Mouse (Mus musculus): ENCODE measurements around the gene Lbx1.
A peak's percentile ranks its signal among the peaks of the same experiment; 100 is the strongest.

Lbx1 gene

GRCm38 (mm10) chr19:45209776-45210422, 25.7 kb downstream of the Lbx1 start:
- no peak for DNase-seq (ENCODE audit: low spot score)

DNA sequence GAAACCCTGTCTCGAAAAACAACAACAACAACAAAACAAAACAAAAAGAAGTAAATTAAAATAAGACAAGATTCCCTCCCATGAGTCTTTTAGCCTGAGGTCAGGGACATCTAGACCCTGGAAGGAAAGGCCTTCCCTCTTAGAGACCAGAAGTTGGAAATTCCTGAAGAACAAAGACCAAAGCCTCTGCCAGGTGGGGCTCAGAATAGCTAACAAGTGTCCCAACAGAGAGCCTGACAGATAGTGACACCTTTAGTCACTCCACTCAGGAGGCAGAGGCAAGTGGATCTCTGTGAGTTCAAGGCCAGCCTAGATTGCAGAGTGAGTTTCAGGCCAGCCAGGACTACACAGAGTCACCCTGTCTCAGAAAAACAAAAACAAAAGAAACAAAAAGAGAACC, 26.4 kb downstream of the Lbx1 start:
- DNase-seq (ENCODE audit: low spot score): no peak

- DNase-seq (ENCODE audit: low spot score): peak; percentile 38
Observed at GRCm38 (mm10) chr19:45208438-45209060, 27.1 kb downstream of the Lbx1 start.

- DNase-seq (ENCODE audit: low spot score): no peak
Observed at GRCm38 (mm10) chr19:45207662-45208437, 27.8 kb downstream of the Lbx1 start.

DNA sequence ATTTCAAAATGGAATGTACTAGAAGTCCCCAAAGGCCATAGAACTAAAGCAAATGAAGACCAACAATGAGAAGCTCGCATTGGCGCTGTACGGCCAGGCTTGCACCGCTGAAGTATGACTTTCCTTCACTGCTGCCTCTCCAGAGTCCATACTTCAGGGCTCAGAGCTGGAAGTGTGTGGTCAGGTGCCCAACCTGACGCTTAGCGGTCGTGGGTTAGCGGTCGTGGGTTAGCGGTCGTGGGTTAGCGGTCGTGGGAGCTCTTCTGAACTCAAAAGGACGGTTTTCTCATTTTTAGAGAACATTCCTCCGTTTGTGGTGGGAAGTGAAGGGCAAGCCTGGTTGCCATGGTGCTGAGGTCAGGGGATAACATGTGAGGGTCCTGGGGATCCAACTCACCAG, 28.5 kb downstream of the Lbx1 start:
- no peak for DNase-seq (ENCODE audit: low spot score)

DNA sequence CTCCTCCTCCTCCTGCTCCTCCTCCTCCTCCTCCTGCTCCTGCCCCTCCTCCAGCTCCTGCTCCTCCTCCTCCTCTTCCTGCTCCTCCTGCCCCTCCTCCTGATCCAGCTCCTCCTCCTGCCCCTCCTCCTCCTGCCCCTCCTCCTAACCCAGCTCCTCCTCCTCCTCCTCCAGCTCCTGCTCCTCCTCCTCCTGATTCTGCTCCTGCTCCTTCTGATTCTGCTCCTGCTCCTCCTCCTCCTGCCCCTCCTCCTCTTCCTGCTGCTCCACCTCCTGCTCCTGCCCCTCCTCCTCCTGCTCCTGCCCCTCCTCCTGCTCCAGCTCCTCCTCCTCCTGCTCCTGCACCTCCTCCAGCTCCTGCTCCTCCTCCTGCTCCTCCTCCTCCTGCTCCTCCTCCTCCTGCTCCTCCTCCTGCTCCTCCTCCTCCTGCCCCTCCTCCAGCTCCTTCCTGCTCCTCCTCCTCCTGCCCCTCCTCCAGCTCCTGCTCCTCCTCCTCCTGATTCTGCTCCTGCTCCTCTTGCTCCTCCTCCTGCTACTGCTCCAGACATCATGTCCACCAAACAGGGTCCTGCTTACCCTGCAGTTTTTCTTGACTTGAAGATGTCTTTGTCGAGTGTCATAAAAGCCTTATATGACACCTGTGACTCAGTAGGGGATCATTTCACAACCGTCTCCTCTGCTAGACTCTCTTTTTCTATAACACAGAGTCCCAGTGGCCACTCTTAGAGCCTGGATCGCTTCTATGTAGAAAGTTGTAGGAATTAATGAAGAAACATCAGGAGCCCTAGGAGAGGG, 30.1 kb downstream of the Lbx1 start:
- no peak for DNase-seq (ENCODE audit: low spot score)

DNA sequence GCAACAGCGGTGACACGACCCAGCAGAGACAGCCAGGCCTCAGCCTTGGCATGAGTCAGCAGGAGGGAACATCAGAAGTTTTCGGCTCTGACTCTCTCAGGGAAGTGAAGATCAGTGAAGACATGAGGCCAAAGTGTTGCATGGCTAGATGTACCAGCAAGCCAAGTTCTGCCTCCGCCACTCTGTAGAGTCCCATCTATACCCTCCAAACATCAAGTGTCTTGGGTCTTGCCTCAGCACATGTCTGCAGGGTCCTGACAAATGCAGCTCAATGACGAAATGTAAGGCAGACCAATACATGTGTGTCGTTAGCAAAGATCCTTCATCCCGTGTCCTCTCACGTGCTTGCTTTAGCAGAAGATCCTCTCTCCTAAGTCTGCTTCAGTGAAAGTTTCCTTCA, 38.6 kb downstream of the Lbx1 start:
- no peak for DNase-seq (ENCODE audit: low spot score)

- DNase-seq (ENCODE audit: low spot score): no peak
Observed at GRCm38 (mm10) chr19:45194651-45195050, 41.0 kb downstream of the Lbx1 start.
